Mouse (Mus musculus) midbrain, embryonic 11.5 days (tissue): ENCODE results near the gene Fcamr. TPM values are rescaled to one million over a fixed set of nuclear protein-coding genes. Genes with fewer than 3 reads are reported as not detected.

Experiments
- ATAC-seq: fragments of 200-750 bp; cut with Nextera tagmentation; 2 replicates; pipeline ENCODE4 v1.8.0; 2017; ENCODE audit warnings: moderate TSS enrichment, moderate library complexity; ENCODE audit not compliant: low FRiP score
- DNase-seq: peaks from one replicate; pipeline ENCODE4 v3.0.0; 2015; ENCODE audit warnings: low spot score; ENCODE audit errors: missing footprints
- H3K27ac ChIP-seq: fragments of 300-500 bp; sonication (generic); 2 replicates; pipeline ENCODE4 v1.5.1; 2014; ENCODE audit warnings: low read depth, low read length
- H3K27me3 ChIP-seq: fragments of 300-500 bp; sonication (generic); 2 replicates; pipeline ENCODE4 v1.6.1; 2014; ENCODE audit warnings: mild to moderate bottlenecking, low read length, moderate library complexity, mixed read lengths; ENCODE audit not compliant: control insufficient read depth, insufficient read depth
- H3K36me3 ChIP-seq: fragments of 300-500 bp; sonication (generic); 2 replicates; pipeline ENCODE4 v1.6.1; 2014; ENCODE audit warnings: mild to moderate bottlenecking, low read length, moderate library complexity, mixed read lengths; ENCODE audit not compliant: control insufficient read depth, insufficient read depth
- H3K4me1 ChIP-seq: fragments of 300-500 bp; sonication (generic); 2 replicates; pipeline ENCODE4 v1.6.1; 2014; ENCODE audit warnings: low read length; ENCODE audit not compliant: control insufficient read depth, insufficient read depth
- H3K4me2 ChIP-seq: fragments of 300-500 bp; sonication (generic); 2 replicates; pipeline ENCODE4 v1.6.1; 2014; ENCODE audit warnings: mild to moderate bottlenecking, moderate library complexity
- H3K4me3 ChIP-seq: fragments of 300-500 bp; sonication (generic); 2 replicates; pipeline ENCODE4 v1.5.1; 2014; ENCODE audit warnings: low read depth, low read length
- H3K9ac ChIP-seq: fragments of 300-500 bp; sonication (generic); 2 replicates; pipeline ENCODE4 v1.6.1; 2014; ENCODE audit warnings: low read length
- H3K9me3 ChIP-seq: fragments of 300-500 bp; sonication (generic); 2 replicates; pipeline ENCODE4 v1.6.1; 2016; ENCODE audit warnings: low read length; ENCODE audit not compliant: control insufficient read depth
- WGBS: fragments of 180-500 bp; shearing (Covaris S2); extraction: QIAGEN DNeasy Blood & Tissue Kit; methylation state at CpG from one replicate; pipeline ENCODE4 v1.1.7; 2014; 5-methylcytosine and 5-hydroxymethylcytosine counted together
- polyA plus RNA-seq: library from polyadenylated mRNA; unstranded; fragments of >200 nt; fragmentation: Nextera tagmentation; extraction: Ambion mirVana; gene quantifications from 2 replicates; pipeline ENCODE4 v1.2.1, GENCODE M21; 2014

The Fcamr gene
- polyA plus RNA-seq, 1 experiment from 2014 or later: not detected

GRCm38 (mm10) chr1:130796967-130797684 is 3.6 kb upstream of the Fcamr start:
- no peaks in the 10 kb centered on the region for H3K4me1 ChIP-seq
- no peak overlapping the region for H3K9ac ChIP-seq
- no peak overlapping the region for H3K4me3 ChIP-seq
- peak; percentile 83 for DNase-seq
- H3K27me3 ChIP-seq: no peaks in the 10 kb centered on the region
- WGBS: 79% methylated on average over 8 of the region's 8 CpGs
- H3K4me2 ChIP-seq: no peak overlapping the region
- no peaks in the 10 kb centered on the region for H3K9me3 ChIP-seq
- H3K27ac ChIP-seq: no peak overlapping the region
- ATAC-seq: no peak
- H3K36me3 ChIP-seq: no peaks in the 10 kb centered on the region

GRCm38 (mm10) chr1:130798037-130798436 is 2.7 kb upstream of the Fcamr start:
- Histone ChIP-seq H3K4me2 (no peak overlapping the region), H3K27me3 (no peaks in the 10 kb centered on the region), H3K9me3 (no peaks in the 10 kb centered on the region), H3K4me1 (no peaks in the 10 kb centered on the region), H3K36me3 (no peaks in the 10 kb centered on the region), H3K4me3 (no peak overlapping the region), H3K9ac (no peak overlapping the region), H3K27ac (no peak overlapping the region)
- DNase-seq (peak; percentile 26), ATAC-seq (no peak)
- 72% methylated on average over 6 of the region's 6 CpGs for WGBS

- ATAC-seq: no peak
- DNase-seq: peak; percentile 65
- Histone ChIP-seq H3K9ac (no peak overlapping the region), H3K27me3 (no peaks in the 10 kb centered on the region), H3K4me1 (no peaks in the 10 kb centered on the region), H3K9me3 (no peaks in the 10 kb centered on the region), H3K4me2 (no peak overlapping the region), H3K36me3 (no peaks in the 10 kb centered on the region), H3K4me3 (no peak overlapping the region), H3K27ac (no peak overlapping the region)
- WGBS: 78% methylated on average over 3 of the region's 3 CpGs
These were observed 2.2 kb upstream of the Fcamr start for GRCm38 (mm10) chr1:130798551-130798950.

GRCm38 (mm10) chr1:130799399-130799798 is 1.3 kb upstream of the Fcamr start:
- Histone ChIP-seq H3K4me1 (no peaks in the 10 kb centered on the region), H3K27me3 (no peaks in the 10 kb centered on the region), H3K9me3 (no peaks in the 10 kb centered on the region), H3K4me3 (no peak overlapping the region), H3K36me3 (no peaks in the 10 kb centered on the region), H3K27ac (no peak overlapping the region), H3K9ac (no peak overlapping the region), H3K4me2 (no peak overlapping the region)
- 90% methylated on average over 2 of the region's 2 CpGs for WGBS
- DNase-seq: peak; percentile 6
- no peak for ATAC-seq

GRCm38 (mm10) chr1:130801511-130801910 is 809 bp downstream of the Fcamr start:
- Histone ChIP-seq H3K4me1 (no peaks in the 10 kb centered on the region), H3K4me2 (no peak overlapping the region), H3K9me3 (no peaks in the 10 kb centered on the region), H3K9ac (no peak overlapping the region), H3K4me3 (no peak overlapping the region), H3K27me3 (no peaks in the 10 kb centered on the region), H3K27ac (no peak overlapping the region), H3K36me3 (no peaks in the 10 kb centered on the region)
- peak; percentile 60 for DNase-seq
- 72% methylated on average over 2 of the region's 2 CpGs for WGBS
- ATAC-seq: no peak

- Histone ChIP-seq H3K4me2 (no peak overlapping the region), H3K36me3 (no peaks in the 10 kb centered on the region), H3K27ac (no peak overlapping the region), H3K4me3 (no peak overlapping the region), H3K4me1 (no peaks in the 10 kb centered on the region), H3K27me3 (no peaks in the 10 kb centered on the region), H3K9me3 (no peaks in the 10 kb centered on the region), H3K9ac (no peak overlapping the region)
- WGBS: 57% methylated on average over 6 of the region's 6 CpGs
- DNase-seq: peak; percentile 69
- ATAC-seq: no peak
These were observed 2.3 kb downstream of the Fcamr start for GRCm38 (mm10) chr1:130802976-130803375.

- Histone ChIP-seq H3K27ac (no peak overlapping the region), H3K9ac (no peak overlapping the region), H3K4me3 (no peak overlapping the region), H3K36me3 (no peaks in the 10 kb centered on the region), H3K9me3 (no peaks in the 10 kb centered on the region), H3K4me1 (no peaks in the 10 kb centered on the region), H3K27me3 (no peaks in the 10 kb centered on the region), H3K4me2 (no peak overlapping the region)
- DNase-seq (peak; percentile 21), ATAC-seq (no peak)
- 77% methylated on average over 6 of the region's 6 CpGs for WGBS
These were observed 3.6 kb downstream of the Fcamr start for GRCm38 (mm10) chr1:130804279-130804678.

- Histone ChIP-seq H3K36me3 (no peaks in the 10 kb centered on the region), H3K27ac (no peak overlapping the region), H3K27me3 (no peaks in the 10 kb centered on the region), H3K4me1 (no peaks in the 10 kb centered on the region), H3K9me3 (no peaks in the 10 kb centered on the region), H3K4me3 (no peak overlapping the region), H3K4me2 (no peak overlapping the region), H3K9ac (no peak overlapping the region)
- ATAC-seq: no peak
- 80% methylated on average over 3 of the region's 3 CpGs for WGBS
- no peak for DNase-seq
These were observed 10.2 kb downstream of the Fcamr start for GRCm38 (mm10) chr1:130810906-130811305.

- H3K4me3 ChIP-seq: no peak overlapping the region
- no peaks in the 10 kb centered on the region for H3K36me3 ChIP-seq
- WGBS: 74% methylated on average over 17 of the region's 17 CpGs
- H3K27ac ChIP-seq: no peak overlapping the region
- no peak overlapping the region for H3K9ac ChIP-seq
- no peak overlapping the region for H3K4me2 ChIP-seq
- H3K4me1 ChIP-seq: no peaks in the 10 kb centered on the region
- no peak for ATAC-seq
- no peak for DNase-seq
- H3K27me3 ChIP-seq: no peaks in the 10 kb centered on the region
- H3K9me3 ChIP-seq: no peaks in the 10 kb centered on the region
These were observed 10.6 kb downstream of the Fcamr start for GRCm38 (mm10) chr1:130811316-130811715.
